Mouse (Mus musculus) liver, embryonic 14.5 days (tissue): Measurements from ENCODE around the gene Coro1b.

Experiments
- CTCF ChIP-seq: IDR thresholded peaks from 2 replicates; pipeline ENCODE4 v1.5.1; 2016; ENCODE audit warnings: antibody characterized with exemption, low read depth, control low read depth
- EP300 ChIP-seq: IDR thresholded peaks from 2 replicates; pipeline ENCODE4 v1.6.1; 2016; ENCODE audit warnings: antibody characterized with exemption, low read depth

DNA sequence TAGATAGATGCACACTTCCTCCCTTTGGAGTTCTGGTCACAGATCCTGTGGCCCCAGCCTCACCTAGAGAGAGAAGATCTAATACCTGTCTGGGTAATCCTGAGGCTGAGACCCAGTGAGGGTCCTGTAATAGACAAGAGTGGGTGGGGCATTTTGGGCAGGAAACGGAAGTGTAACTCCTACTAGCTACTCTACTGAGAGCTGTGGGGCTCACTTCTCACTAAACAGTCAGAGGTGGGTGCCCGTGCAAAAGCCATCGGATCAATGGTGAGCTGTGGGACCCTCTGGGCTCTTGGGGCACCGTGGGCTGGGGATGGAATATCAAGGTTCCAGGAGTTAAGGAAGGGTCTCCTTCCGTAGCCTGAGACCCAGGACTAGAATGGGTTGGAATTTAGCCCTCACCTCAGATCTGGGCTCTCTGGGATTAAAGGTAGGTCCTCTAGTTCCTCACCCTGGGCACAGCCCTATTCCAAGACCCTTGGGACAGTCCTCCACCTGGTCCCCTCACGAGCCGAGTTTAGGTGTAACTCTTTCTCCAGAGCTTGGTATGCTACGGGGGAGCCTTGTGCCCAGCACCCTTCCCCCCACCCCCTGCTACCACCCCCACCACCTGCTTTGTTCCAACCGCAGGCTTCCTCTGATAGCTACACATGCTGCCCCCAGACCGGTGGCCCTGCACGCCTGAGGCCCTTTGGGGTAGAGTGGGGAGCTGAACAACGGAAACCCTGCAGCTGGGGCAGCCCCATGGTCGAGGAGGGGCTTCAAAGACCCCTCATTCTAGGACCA lies 6.2 kb downstream of the Coro1b start:
- no peak for TF ChIP-seq CTCF
- TF ChIP-seq EP300 = no peak
